Mouse (Mus musculus): ENCODE data around the gene Hes7. TPM values are rescaled to one million over a fixed set of nuclear protein-coding genes. Genes with fewer than 3 reads are reported as not detected.
A peak's percentile ranks its signal among the peaks of the same experiment; 100 is the strongest.

Hes7 gene
- polyA plus RNA-seq, 1 experiment = 1.1 TPM

- DNase-seq = peak; percentile 80
Observed at GRCm38 (mm10) chr11:69125041-69125851, 5.0 kb downstream of the Hes7 start.

GRCm38 (mm10) chr11:69125852-69125918 is 5.5 kb downstream of the Hes7 start, which contains the start of gene Aloxe3:
Aloxe3 (plus strand) TSS chr11:69125896.
- H3K27me3 ChIP-seq (ENCODE audit: control insufficient read depth, insufficient read depth, low read length) = peaks cover 13% of the 10 kb centered on the region
- no peaks in the 10 kb centered on the region for H3K36me3 ChIP-seq (ENCODE audit: control insufficient read depth, insufficient read depth, low read length)
- H3K27ac ChIP-seq (ENCODE audit: control insufficient read depth, insufficient read depth, low read length) = peak within 1 kb of the TSS; percentile 74
- TF ChIP-seq CTCF (IDR thresholded peaks at IDR 0.05; ENCODE audit: borderline replicate concordance, control insufficient read depth, extremely low read depth, insufficient read depth, low read length, poor library complexity) = no peak
- TF ChIP-seq POLR2A (IDR thresholded peaks at IDR 0.05; ENCODE audit: control insufficient read depth, extremely low read depth, insufficient read depth, low read length, poor library complexity) = no peak
- peaks cover 29% of the 10 kb centered on the region for H3K4me1 ChIP-seq (replicated peaks; ENCODE audit: control insufficient read depth, insufficient read depth, low read length)
- peak within 1 kb of the TSS; percentile 67 for H3K4me3 ChIP-seq (ENCODE audit: control insufficient read depth, insufficient read depth, low read length)
- 0% methylated on average over 3 of the region's 3 CpGs for WGBS
- DNase-seq = no peak

More at GRCm38 (mm10) chr11:69125041-69125851, 5.0 kb downstream of the Hes7 start:
- Histone ChIP-seq H3K4me3 (ENCODE audit: control insufficient read depth, insufficient read depth, low read length) (peak overlapping the region; percentile 67), H3K27me3 (ENCODE audit: control insufficient read depth, insufficient read depth, low read length) (peaks cover 13% of the 10 kb centered on the region), H3K36me3 (ENCODE audit: control insufficient read depth, insufficient read depth, low read length) (no peaks in the 10 kb centered on the region), H3K4me1 (replicated peaks; ENCODE audit: control insufficient read depth, insufficient read depth, low read length) (peaks cover 33% of the 10 kb centered on the region), H3K27ac (ENCODE audit: control insufficient read depth, insufficient read depth, low read length) (peak overlapping the region; percentile 74)
- WGBS = under 1% methylated on average over 24 of the region's 24 CpGs
- TF ChIP-seq POLR2A (IDR thresholded peaks at IDR 0.05; ENCODE audit: control insufficient read depth, extremely low read depth, insufficient read depth, low read length, poor library complexity) (no peak), CTCF (IDR thresholded peaks at IDR 0.05; ENCODE audit: borderline replicate concordance, control insufficient read depth, extremely low read depth, insufficient read depth, low read length, poor library complexity) (no peak)

GRCm38 (mm10) chr11:69125919-69126705 is 5.9 kb downstream of the Hes7 start:
- no peak for TF ChIP-seq CTCF (IDR thresholded peaks at IDR 0.05; ENCODE audit: borderline replicate concordance, control insufficient read depth, extremely low read depth, insufficient read depth, low read length, poor library complexity)
- TF ChIP-seq POLR2A (IDR thresholded peaks at IDR 0.05; ENCODE audit: control insufficient read depth, extremely low read depth, insufficient read depth, low read length, poor library complexity) = no peak
- 10% methylated on average over 20 of the region's 20 CpGs for WGBS
- DNase-seq = no peak
- no peak overlapping the region for H3K27ac ChIP-seq (ENCODE audit: control insufficient read depth, insufficient read depth, low read length)
- H3K4me1 ChIP-seq (replicated peaks; ENCODE audit: control insufficient read depth, insufficient read depth, low read length) = peaks cover 25% of the 10 kb centered on the region
- H3K27me3 ChIP-seq (ENCODE audit: control insufficient read depth, insufficient read depth, low read length) = peaks cover 10% of the 10 kb centered on the region
- H3K36me3 ChIP-seq (ENCODE audit: control insufficient read depth, insufficient read depth, low read length) = no peaks in the 10 kb centered on the region
- H3K4me3 ChIP-seq (ENCODE audit: control insufficient read depth, insufficient read depth, low read length) = peak overlapping the region; percentile 67

- H3K27me3 ChIP-seq (ENCODE audit: control insufficient read depth, insufficient read depth, low read length) = peaks cover 6% of the 10 kb centered on the region
- TF ChIP-seq POLR2A (IDR thresholded peaks at IDR 0.05; ENCODE audit: control insufficient read depth, extremely low read depth, insufficient read depth, low read length, poor library complexity) = no peak
- TF ChIP-seq CTCF (IDR thresholded peaks at IDR 0.05; ENCODE audit: borderline replicate concordance, control insufficient read depth, extremely low read depth, insufficient read depth, low read length, poor library complexity) = no peak
- no peaks in the 10 kb centered on the region for H3K36me3 ChIP-seq (ENCODE audit: control insufficient read depth, insufficient read depth, low read length)
- no peak overlapping the region for H3K4me3 ChIP-seq (ENCODE audit: control insufficient read depth, insufficient read depth, low read length)
- peaks cover 19% of the 10 kb centered on the region for H3K4me1 ChIP-seq (replicated peaks; ENCODE audit: control insufficient read depth, insufficient read depth, low read length)
- no peak for DNase-seq
- 77% methylated on average over 2 of the region's 2 CpGs for WGBS
- H3K27ac ChIP-seq (ENCODE audit: control insufficient read depth, insufficient read depth, low read length) = no peak overlapping the region
Observed at GRCm38 (mm10) chr11:69126706-69127095, 6.5 kb downstream of the Hes7 start.

- WGBS = 75% methylated on average over 8 of the region's 8 CpGs
- Histone ChIP-seq H3K4me1 (replicated peaks; ENCODE audit: control insufficient read depth, insufficient read depth, low read length) (peaks cover 12% of the 10 kb centered on the region), H3K4me3 (ENCODE audit: control insufficient read depth, insufficient read depth, low read length) (no peak overlapping the region), H3K27me3 (ENCODE audit: control insufficient read depth, insufficient read depth, low read length) (no peaks in the 10 kb centered on the region), H3K27ac (ENCODE audit: control insufficient read depth, insufficient read depth, low read length) (no peak overlapping the region), H3K36me3 (ENCODE audit: control insufficient read depth, insufficient read depth, low read length) (no peaks in the 10 kb centered on the region)
- no peak for TF ChIP-seq POLR2A (IDR thresholded peaks at IDR 0.05; ENCODE audit: control insufficient read depth, extremely low read depth, insufficient read depth, low read length, poor library complexity)
- no peak for TF ChIP-seq CTCF (IDR thresholded peaks at IDR 0.05; ENCODE audit: borderline replicate concordance, control insufficient read depth, extremely low read depth, insufficient read depth, low read length, poor library complexity)
- DNase-seq = no peak
Observed at GRCm38 (mm10) chr11:69128426-69129122, 8.4 kb downstream of the Hes7 start.

- no peak overlapping the region for H3K4me3 ChIP-seq (ENCODE audit: control insufficient read depth, insufficient read depth, low read length)
- TF ChIP-seq POLR2A (IDR thresholded peaks at IDR 0.05; ENCODE audit: control insufficient read depth, extremely low read depth, insufficient read depth, low read length, poor library complexity) (no peak), CTCF (IDR thresholded peaks at IDR 0.05; ENCODE audit: borderline replicate concordance, control insufficient read depth, extremely low read depth, insufficient read depth, low read length, poor library complexity) (no peak)
- no peaks in the 10 kb centered on the region for H3K27me3 ChIP-seq (ENCODE audit: control insufficient read depth, insufficient read depth, low read length)
- no peak overlapping the region for H3K27ac ChIP-seq (ENCODE audit: control insufficient read depth, insufficient read depth, low read length)
- 77% methylated on average over 5 of the region's 5 CpGs for WGBS
- H3K4me1 ChIP-seq (replicated peaks; ENCODE audit: control insufficient read depth, insufficient read depth, low read length) = peaks cover 11% of the 10 kb centered on the region
- no peaks in the 10 kb centered on the region for H3K36me3 ChIP-seq (ENCODE audit: control insufficient read depth, insufficient read depth, low read length)
- no peak for DNase-seq
Observed at GRCm38 (mm10) chr11:69133566-69133922, 13.3 kb downstream of the Hes7 start.

Measured in thymus, adult 2 months (tissue).